Mouse (Mus musculus): ENCODE results near the gene Strip2. TPM values are rescaled to one million over a fixed set of nuclear protein-coding genes. Genes with fewer than 3 reads are reported as not detected.

Strip2 gene
- total and polyA plus RNA-seq, 3 experiments: 0.42 to 1.4 (median 1.3) TPM

GRCm38 (mm10) chr6:29947823-29948222 is 31.0 kb downstream of the Strip2 start:
- dilution Hi-C loops (cut with MboI; ENCODE audit: extremely low pct_ligation_motif_present, extremely low pct_unique_long_range_greater_than_20kb, low sequenced_read_pairs): no loop called here
- H3K27me3 ChIP-seq (replicated peaks): no peaks in the 10 kb centered on the region
- H3K36me3 ChIP-seq (replicated peaks in 1 of 2; ENCODE audit: control insufficient read depth in 1 of 2, insufficient read depth in 1 of 2, low read length in 1 of 2): peaks cover 0 to 2% of the 10 kb centered on the region in 2 experiments
- no peak for DNase-seq (ENCODE audit: extremely low read depth)
- no peak overlapping the region for H3K4me2 ChIP-seq (ENCODE audit: insufficient read depth, low read depth, poor library complexity, severe bottlenecking)
- H3K4me3 ChIP-seq (replicated peaks in 1 of 3; ENCODE audit: low read depth in 2 of 3, low read length in 2 of 3, poor library complexity in 1 of 3): no peak overlapping the region
- H3K9me3 ChIP-seq (replicated peaks; ENCODE audit: low read length): no peaks in the 10 kb centered on the region
- H3K27ac ChIP-seq (ENCODE audit: insufficient read depth, low read depth): no peak overlapping the region
- H3K4me1 ChIP-seq (ENCODE audit: control insufficient read depth in 1 of 2, insufficient read depth in 2 of 2): no peaks in the 10 kb centered on the region
- in situ Hi-C loops (cut with MboI; ENCODE audit: low pct_ligation_motif_present, low pct_unique_long_range_greater_than_20kb, low sequenced_read_pairs): no loop called here
- TF ChIP-seq CHD1 (IDR thresholded peaks at IDR 0.05; ENCODE audit: low read depth, low read length) (no peak), BHLHE40 (IDR thresholded peaks at IDR 0.05; ENCODE audit: low read depth, low read length) (no peak), MAFK (IDR thresholded peaks at IDR 0.05; ENCODE audit: insufficient replicate concordance, low read length) (no peak), POLR2AphosphoS2 (IDR thresholded peaks at IDR 0.05; ENCODE audit: low read depth, low read length) (no peak), HCFC1 (IDR thresholded peaks at IDR 0.05; ENCODE audit: low read depth, low read length) (no peak), ZNF384 (IDR thresholded peaks at IDR 0.05; ENCODE audit: low read depth, low read length) (no peak), MXI1 (IDR thresholded peaks at IDR 0.05; ENCODE audit: low read depth, low read length) (no peak), USF1 (IDR thresholded peaks at IDR 0.05; ENCODE audit: low read depth, low read length) (no peak)
- no peaks in the 10 kb centered on the region for H3K79me2 ChIP-seq (replicated peaks; ENCODE audit: control insufficient read depth, extremely low read depth, insufficient read depth, poor library complexity, severe bottlenecking)
- no peak overlapping the region for H3K9ac ChIP-seq (ENCODE audit: insufficient read depth, low read depth)

GRCm38 (mm10) chr6:29956749-29957148 is 39.9 kb downstream of the Strip2 start:
- Histone ChIP-seq H3K79me2 (replicated peaks; ENCODE audit: control insufficient read depth, extremely low read depth, insufficient read depth, poor library complexity, severe bottlenecking) (no peaks in the 10 kb centered on the region), H3K9ac (ENCODE audit: insufficient read depth, low read depth) (no peak overlapping the region), H3K9me3 (replicated peaks; ENCODE audit: low read length) (no peaks in the 10 kb centered on the region), H3K36me3 (replicated peaks in 1 of 2; ENCODE audit: control insufficient read depth in 1 of 2, insufficient read depth in 1 of 2, low read length in 1 of 2) (peaks cover 0 to 3% of the 10 kb centered on the region in 2 experiments), H3K27me3 (replicated peaks) (no peaks in the 10 kb centered on the region), H3K4me1 (ENCODE audit: control insufficient read depth in 1 of 2, insufficient read depth in 2 of 2) (peaks cover 0 to 3% of the 10 kb centered on the region in 2 experiments; a peak in 1 of 4 replicates), H3K27ac (ENCODE audit: insufficient read depth, low read depth) (no peak overlapping the region), H3K4me2 (ENCODE audit: insufficient read depth, low read depth, poor library complexity, severe bottlenecking) (no peak overlapping the region), H3K4me3 (replicated peaks in 1 of 3; ENCODE audit: low read depth in 2 of 3, low read length in 2 of 3, poor library complexity in 1 of 3) (no peak overlapping the region)
- no peak for DNase-seq (ENCODE audit: extremely low read depth)
- TF ChIP-seq MAFK (IDR thresholded peaks at IDR 0.05; ENCODE audit: insufficient replicate concordance, low read length): no peak
- TF ChIP-seq IRF4 (IDR thresholded peaks at IDR 0.05; ENCODE audit: low read depth, low read length): no peak
- no peak for TF ChIP-seq GABPA (IDR thresholded peaks at IDR 0.05; ENCODE audit: insufficient replicate concordance, low read depth, low read length)
- TF ChIP-seq ZC3H11A (IDR thresholded peaks at IDR 0.05; ENCODE audit: low read depth, low read length): no peak
- TF ChIP-seq CTCF (conservative IDR thresholded peaks at IDR 0.05 in 1 of 2, IDR thresholded peaks at IDR 0.05 in 1 of 2; ENCODE audit: low read depth in 2 of 2, low read length in 2 of 2): no peak
- no peak for TF ChIP-seq SMC3 (IDR thresholded peaks at IDR 0.05; ENCODE audit: low read depth, low read length)
- dilution Hi-C loops (cut with MboI; ENCODE audit: extremely low pct_ligation_motif_present, extremely low pct_unique_long_range_greater_than_20kb, low sequenced_read_pairs): no loop called here
- in situ Hi-C loops (cut with MboI; ENCODE audit: low pct_ligation_motif_present, low pct_unique_long_range_greater_than_20kb, low sequenced_read_pairs): no loop called here

GRCm38 (mm10) chr6:29958669-29959068 is 41.9 kb downstream of the Strip2 start:
- no peaks in the 10 kb centered on the region for H3K27me3 ChIP-seq (replicated peaks)
- in situ Hi-C loops (cut with MboI; ENCODE audit: low pct_ligation_motif_present, low pct_unique_long_range_greater_than_20kb, low sequenced_read_pairs): no loop called here
- H3K9ac ChIP-seq (ENCODE audit: insufficient read depth, low read depth): no peak overlapping the region
- no peak overlapping the region for H3K27ac ChIP-seq (ENCODE audit: insufficient read depth, low read depth)
- H3K4me2 ChIP-seq (ENCODE audit: insufficient read depth, low read depth, poor library complexity, severe bottlenecking): no peak overlapping the region
- no peaks in the 10 kb centered on the region for H3K79me2 ChIP-seq (replicated peaks; ENCODE audit: control insufficient read depth, extremely low read depth, insufficient read depth, poor library complexity, severe bottlenecking)
- H3K9me3 ChIP-seq (replicated peaks; ENCODE audit: low read length): no peaks in the 10 kb centered on the region
- no peak for DNase-seq (ENCODE audit: extremely low read depth)
- H3K36me3 ChIP-seq (replicated peaks in 1 of 2; ENCODE audit: control insufficient read depth in 1 of 2, insufficient read depth in 1 of 2, low read length in 1 of 2): peaks cover 0 to 3% of the 10 kb centered on the region in 2 experiments
- dilution Hi-C loops (cut with MboI; ENCODE audit: extremely low pct_ligation_motif_present, extremely low pct_unique_long_range_greater_than_20kb, low sequenced_read_pairs): no loop called here
- no peak overlapping the region for H3K4me3 ChIP-seq (replicated peaks in 1 of 3; ENCODE audit: low read depth in 2 of 3, low read length in 2 of 3, poor library complexity in 1 of 3)
- H3K4me1 ChIP-seq (ENCODE audit: control insufficient read depth in 1 of 2, insufficient read depth in 2 of 2): peaks cover 0 to 3% of the 10 kb centered on the region in 2 experiments; a peak in 1 of 4 replicates
- TF ChIP-seq TCF12 (IDR thresholded peaks at IDR 0.05; ENCODE audit: low read depth, low read length) (no peak), NRF1 (IDR thresholded peaks at IDR 0.05; ENCODE audit: low read depth, low read length) (no peak), KAT2A (IDR thresholded peaks at IDR 0.05; ENCODE audit: insufficient replicate concordance, low read length) (no peak)
